ENCODE assay signal across 20 mouse cellular contexts in the genomic region with DNA sequence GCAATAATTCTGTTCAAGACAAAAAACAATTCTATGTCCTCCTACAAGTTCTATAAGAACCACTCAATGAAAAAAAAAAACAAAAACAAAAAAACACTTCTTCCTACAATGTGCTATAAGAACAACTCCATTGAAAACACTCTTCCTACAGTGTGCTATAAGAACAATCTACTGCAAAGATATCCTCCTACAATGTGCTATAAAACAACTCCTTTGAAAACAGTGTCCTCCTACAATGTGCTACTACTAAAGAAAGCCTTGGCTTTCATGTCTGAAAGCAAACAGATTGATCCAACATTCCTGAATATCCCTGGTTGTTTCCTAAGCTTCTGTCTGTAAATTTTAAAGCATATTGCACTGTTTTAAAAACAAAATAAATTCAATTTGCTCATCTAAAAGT.
DNase-seq lines count a peak whose midpoint lies in the region; ATAC-seq lines count a peak whose summit lies in the region.
"Had no signal": no experiment of that assay in that cellular context is flagged by ENCODE, and none has a peak within 500 bp of the region (broad histone marks: within the 10 kb centered on the region; RNA-seq: fewer than 3 reads in every experiment).

No protein-coding gene starts in this region.

- no peak for DNase-seq in frontal cortex, postnatal 14 days (ENCODE audit: low spot score in 2 of 2)
- DNase-seq in brain, adult 2 months (ENCODE audit: low read depth, low spot score), result peak; percentile 16
- DNase-seq in telencephalon, adult 2 months (ENCODE audit: low read depth, low spot score), result peak; percentile 34
- DNase-seq in embryo, embryonic 11 days, result no peak
- DNase-seq in thymus, postnatal 25 days, result no peak
- DNase-seq: adrenal gland, adult 2 months; adrenal gland, adult 8-10 months; adrenal gland, postnatal 10 days; adrenal gland, postnatal 14 days; adrenal gland, postnatal 25 days; adrenal gland, postnatal 36 days; B cell, adult 2 months; cerebellum, adult 11 months; cerebellum, adult 11-12 months; cerebellum, adult 18-20 months; cerebellum, adult 2 months had no signal

- ATAC-seq in frontal cortex, adult (ENCODE audit: low TSS enrichment), result peak; percentile 92
- ATAC-seq: activated CD4-positive, CD25-positive, alpha-beta regulatory T cell, adult 4 months; CD4-positive, CD25-positive, alpha-beta regulatory T cell, adult 4 months; Patski had no signal

Comparison
In these comparisons a context has a peak if more than half of its experiments do, and no peak if none do; other contexts are left out.
1. DNase-seq: peak in brain, adult 2 months (single experiment) and telencephalon, adult 2 months (single experiment); none in frontal cortex, postnatal 14 days (0 of 2), embryo, embryonic 11 days (single experiment) and thymus, postnatal 25 days (single experiment).